Mouse (Mus musculus): Measurements from ENCODE around the gene Fstl4.

DNA sequence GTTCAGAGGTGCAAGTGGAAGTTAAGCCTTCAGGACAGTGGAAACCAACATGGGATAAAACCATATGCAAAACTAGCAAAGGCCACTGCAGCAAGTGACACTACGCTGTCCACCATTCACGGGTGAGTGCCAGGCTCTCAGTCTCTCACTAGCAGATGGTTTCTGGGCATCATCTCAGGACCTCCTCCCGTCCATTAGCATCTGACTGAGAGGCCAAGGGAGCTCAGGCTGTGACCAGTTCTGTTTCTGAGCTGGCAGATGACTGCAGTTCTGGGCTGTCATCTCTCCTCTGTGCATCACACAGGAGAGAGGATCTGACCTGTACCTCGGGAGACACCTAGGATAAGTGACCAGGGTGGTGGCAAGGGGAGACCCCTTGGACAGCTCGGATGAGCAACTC, 249.5 kb downstream of the Fstl4 start:
- no peak for TF ChIP-seq POLR2A (IDR thresholded peaks at IDR 0.05; ENCODE audit: low read depth, low read length)
- TF ChIP-seq CTCF (IDR thresholded peaks at IDR 0.05; ENCODE audit: extremely low read depth, insufficient read length, insufficient replicate concordance, low read depth, low read length): no peak
